Mouse (Mus musculus) midbrain, embryonic 13.5 days (tissue): ENCODE measurements around the gene Sncg. TPM values are rescaled to one million over a fixed set of nuclear protein-coding genes. Genes with fewer than 3 reads are reported as not detected.
A peak's percentile ranks its signal among the peaks of the same experiment; 100 is the strongest.
"Not testable (repeated sequence)": the region's sequence is repeated elsewhere in the genome, so short reads cannot be mapped to it uniquely, and the experiment has no call there.

ENCODE experiments used
- ATAC-seq: fragments of 200-750 bp; cut with Nextera tagmentation; 2 replicates; pipeline ENCODE4 v1.8.0; 2017; ENCODE audit warnings: mild to moderate bottlenecking, moderate TSS enrichment, moderate library complexity
- H3K27ac ChIP-seq: fragments of 300-500 bp; sonication (generic); 2 replicates; pipeline ENCODE4 v1.5.1; 2015; ENCODE audit warnings: inconsistent platforms, mild to moderate bottlenecking, moderate library complexity
- H3K27me3 ChIP-seq: fragments of 300-500 bp; sonication (generic); 2 replicates; pipeline ENCODE4 v1.6.1; 2015; ENCODE audit warnings: mild to moderate bottlenecking, inconsistent platforms
- H3K36me3 ChIP-seq: fragments of 300-500 bp; sonication (generic); 2 replicates; pipeline ENCODE4 v1.6.1; 2015; ENCODE audit warnings: mild to moderate bottlenecking, inconsistent platforms
- H3K4me1 ChIP-seq: fragments of 300-500 bp; sonication (generic); replicated peaks from 2 replicates; pipeline ENCODE4 v1.6.1; 2015; ENCODE audit warnings: inconsistent platforms
- H3K4me2 ChIP-seq: fragments of 300-500 bp; sonication (generic); replicated peaks from 2 replicates; pipeline ENCODE4 v1.6.1; 2015; ENCODE audit warnings: moderate library complexity, mild to moderate bottlenecking, inconsistent platforms
- H3K4me3 ChIP-seq: fragments of 300-500 bp; sonication (generic); replicated peaks from 2 replicates; pipeline ENCODE4 v1.5.1; 2015; ENCODE audit warnings: mild to moderate bottlenecking, inconsistent platforms
- H3K9ac ChIP-seq: fragments of 300-500 bp; sonication (generic); replicated peaks from 2 replicates; pipeline ENCODE4 v1.6.1; 2015; ENCODE audit warnings: mild to moderate bottlenecking, inconsistent platforms
- H3K9me3 ChIP-seq: fragments of 300-500 bp; sonication (generic); 2 replicates; pipeline ENCODE4 v1.6.1; 2016; ENCODE audit warnings: mild to moderate bottlenecking, inconsistent platforms
- WGBS: fragments of 180-500 bp; shearing (Covaris S2); methylation state at CpG from one replicate; pipeline ENCODE4 v1.1.7; 2015; 5-methylcytosine and 5-hydroxymethylcytosine counted together
- polyA plus RNA-seq: library from polyadenylated mRNA; unstranded; fragments of >200 nt; fragmentation: Nextera tagmentation; extraction: Ambion mirVana; gene quantifications from 2 replicates; pipeline ENCODE4 v1.2.1, GENCODE M21; 2015

Sncg gene
- polyA plus RNA-seq, 1 experiment from 2014 or later = 61.2 TPM

GRCm38 (mm10) chr14:34364254-34365146, 10.1 kb downstream of the Sncg start:
- WGBS = 71% methylated on average over 15 of the region's 15 CpGs
- not testable (repeated sequence) for H3K27me3 ChIP-seq, H3K36me3 ChIP-seq, H3K27ac ChIP-seq, H3K9me3 ChIP-seq
- Histone ChIP-seq H3K4me1 (peaks cover 12% of the 10 kb centered on the region), H3K9ac (peak overlapping the region; percentile 70), H3K4me2 (peak overlapping the region; percentile 70), H3K4me3 (peak overlapping the region; percentile 43)
- ATAC-seq = peak; percentile 66; the same call in 1 of the 2 replicates

GRCm38 (mm10) chr14:34363490-34364253, 10.9 kb downstream of the Sncg start:
- Histone ChIP-seq H3K4me3 (peak overlapping the region; percentile 43), H3K27ac (no peak overlapping the region), H3K27me3 (no peaks in the 10 kb centered on the region), H3K4me2 (peak overlapping the region; percentile 70), H3K9ac (peak overlapping the region; percentile 70), H3K4me1 (peaks cover 12% of the 10 kb centered on the region), H3K36me3 (no peaks in the 10 kb centered on the region), H3K9me3 (no peaks in the 10 kb centered on the region)
- peak; percentile 86 for ATAC-seq
- WGBS = under 1% methylated on average over 32 of the region's 32 CpGs

- H3K9ac ChIP-seq = peak overlapping the region; percentile 70; the same call in 1 of the 2 replicates
- no peak overlapping the region for H3K27ac ChIP-seq
- WGBS = 30% methylated on average over 18 of the region's 18 CpGs
Measured at GRCm38 (mm10) chr14:34362726-34363445, 11.7 kb downstream of the Sncg start.

GRCm38 (mm10) chr14:34362135-34362534, 12.5 kb downstream of the Sncg start:
- no peak for ATAC-seq
- Histone ChIP-seq H3K9ac (no peak overlapping the region), H3K27me3 (no peaks in the 10 kb centered on the region), H3K4me3 (no peak overlapping the region), H3K4me1 (peaks cover 12% of the 10 kb centered on the region), H3K36me3 (no peaks in the 10 kb centered on the region), H3K4me2 (no peak overlapping the region), H3K9me3 (no peaks in the 10 kb centered on the region), H3K27ac (no peak overlapping the region)
- 83% methylated on average over 4 of the region's 4 CpGs for WGBS

More at GRCm38 (mm10) chr14:34362726-34363445, 11.7 kb downstream of the Sncg start:
- Histone ChIP-seq H3K4me1 (peaks cover 12% of the 10 kb centered on the region), H3K27me3 (no peaks in the 10 kb centered on the region), H3K4me2 (peak overlapping the region; percentile 70), H3K4me3 (peak overlapping the region; percentile 43), H3K9me3 (no peaks in the 10 kb centered on the region), H3K36me3 (no peaks in the 10 kb centered on the region)
- ATAC-seq = peak; percentile 50

- H3K4me1 ChIP-seq = peaks cover 12% of the 10 kb centered on the region
- no peak for ATAC-seq
- 40% methylated on average over 6 of the region's 6 CpGs for WGBS
Measured at GRCm38 (mm10) chr14:34360251-34360650, 14.3 kb downstream of the Sncg start.

GRCm38 (mm10) chr14:34359676-34360244, 14.8 kb downstream of the Sncg start:
- Histone ChIP-seq H3K4me2 (no peak overlapping the region), H3K9ac (no peak overlapping the region), H3K27me3 (no peaks in the 10 kb centered on the region), H3K4me3 (no peak overlapping the region), H3K4me1 (peaks cover 12% of the 10 kb centered on the region), H3K9me3 (no peaks in the 10 kb centered on the region), H3K36me3 (no peaks in the 10 kb centered on the region), H3K27ac (no peak overlapping the region)
- ATAC-seq = no peak
- 39% methylated on average over 5 of the region's 5 CpGs for whole genome bisulfite sequencing

More at GRCm38 (mm10) chr14:34360251-34360650, 14.3 kb downstream of the Sncg start:
- H3K4me3 ChIP-seq = no peak overlapping the region
- no peak overlapping the region for H3K9ac ChIP-seq
- no peaks in the 10 kb centered on the region for H3K27me3 ChIP-seq
- H3K9me3 ChIP-seq = no peaks in the 10 kb centered on the region
- no peaks in the 10 kb centered on the region for H3K36me3 ChIP-seq
- H3K27ac ChIP-seq = no peak overlapping the region
- H3K4me2 ChIP-seq = no peak overlapping the region

GRCm38 (mm10) chr14:34357671-34358455, 16.7 kb downstream of the Sncg start:
- Histone ChIP-seq H3K9me3 (no peaks in the 10 kb centered on the region), H3K4me2 (no peak overlapping the region), H3K27ac (no peak overlapping the region), H3K9ac (no peak overlapping the region), H3K36me3 (no peaks in the 10 kb centered on the region), H3K4me3 (no peak overlapping the region), H3K4me1 (no peaks in the 10 kb centered on the region), H3K27me3 (no peaks in the 10 kb centered on the region)
- WGBS = 87% methylated on average over 7 of the region's 7 CpGs
- no peak for ATAC-seq

GRCm38 (mm10) chr14:34355301-34355700, 19.3 kb downstream of the Sncg start, which contains the start of gene Fam25c:
Fam25c (minus strand) TSS chr14:34355433.
- no peak within 1 kb of the TSS for H3K27ac ChIP-seq
- H3K4me3 ChIP-seq = no peak within 1 kb of the TSS
- no peaks in the 10 kb centered on the region for H3K4me1 ChIP-seq
- H3K9ac ChIP-seq = no peak within 1 kb of the TSS
- H3K36me3 ChIP-seq = no peaks in the 10 kb centered on the region
- no peak within 1 kb of the TSS for H3K4me2 ChIP-seq
- H3K9me3 ChIP-seq = no peaks in the 10 kb centered on the region
- 87% methylated on average over 6 of the region's 6 CpGs for WGBS
- H3K27me3 ChIP-seq = no peaks in the 10 kb centered on the region
- no peak for ATAC-seq

GRCm38 (mm10) chr14:34354456-34354855, 20.1 kb downstream of the Sncg start:
- H3K9me3 ChIP-seq = no peaks in the 10 kb centered on the region
- H3K9ac ChIP-seq = no peak overlapping the region
- H3K27me3 ChIP-seq = no peaks in the 10 kb centered on the region
- no peaks in the 10 kb centered on the region for H3K36me3 ChIP-seq
- no peak overlapping the region for H3K4me3 ChIP-seq
- no peak overlapping the region for H3K4me2 ChIP-seq
- no peak overlapping the region for H3K27ac ChIP-seq
- no peaks in the 10 kb centered on the region for H3K4me1 ChIP-seq
- 84% methylated on average over 4 of the region's 4 CpGs for WGBS
- no peak for ATAC-seq

- WGBS = 87% methylated on average over 3 of the region's 3 CpGs
- no peaks in the 10 kb centered on the region for H3K27me3 ChIP-seq
Measured at GRCm38 (mm10) chr14:34353326-34353725, 21.3 kb downstream of the Sncg start.

GRCm38 (mm10) chr14:34352523-34352922, 22.1 kb downstream of the Sncg start:
- Histone ChIP-seq H3K4me1 (no peaks in the 10 kb centered on the region), H3K27ac (no peak overlapping the region), H3K9ac (no peak overlapping the region), H3K4me2 (no peak overlapping the region), H3K36me3 (no peaks in the 10 kb centered on the region), H3K27me3 (no peaks in the 10 kb centered on the region), H3K9me3 (no peaks in the 10 kb centered on the region), H3K4me3 (no peak overlapping the region)
- WGBS = 62% methylated on average over 6 of the region's 6 CpGs
- no peak for ATAC-seq

More at GRCm38 (mm10) chr14:34353326-34353725, 21.3 kb downstream of the Sncg start:
- no peak overlapping the region for H3K27ac ChIP-seq
- no peak overlapping the region for H3K4me3 ChIP-seq
- H3K4me1 ChIP-seq = no peaks in the 10 kb centered on the region
- H3K9me3 ChIP-seq = no peaks in the 10 kb centered on the region
- no peak for ATAC-seq
- H3K9ac ChIP-seq = no peak overlapping the region
- H3K4me2 ChIP-seq = no peak overlapping the region
- no peaks in the 10 kb centered on the region for H3K36me3 ChIP-seq
